Mouse (Mus musculus): Measurements from ENCODE around the gene Rorc. TPM values are rescaled to one million over a fixed set of nuclear protein-coding genes. Genes with fewer than 3 reads are reported as not detected.
A peak's percentile ranks its signal among the peaks of the same experiment; 100 is the strongest.

Rorc gene
- total RNA-seq, 2 experiments from 2014 or later, result 15.8 to 22.8 TPM

GRCm38 (mm10) chr3:94402451-94402850 is 29.9 kb downstream of the Rorc start:
- DNase-seq, result peak; percentile 39
- intact Hi-C loops (cut with DNase I; ENCODE audit: low total_unique reads), result no loop called here

- intact Hi-C loops (cut with DNase I; ENCODE audit: low total_unique reads), result no loop called here
- peak; percentile 41 for DNase-seq
Observed at GRCm38 (mm10) chr3:94404366-94405054, 31.9 kb downstream of the Rorc start.

GRCm38 (mm10) chr3:94405561-94405960 is 33.0 kb downstream of the Rorc start:
- no peak for DNase-seq
- intact Hi-C loops (cut with DNase I; ENCODE audit: low total_unique reads), result no loop called here

GRCm38 (mm10) chr3:94412530-94412929 is 39.9 kb downstream of the Rorc start:
- intact Hi-C loops (cut with DNase I; ENCODE audit: low total_unique reads), result no loop called here
- DNase-seq, result no peak

GRCm38 (mm10) chr3:94413031-94413679 is 40.6 kb downstream of the Rorc start, which contains the start of gene Tdrkh:
Gene Tdrkh (plus strand): TSS chr3:94413273.
- intact Hi-C loops (cut with DNase I; ENCODE audit: low total_unique reads), result no loop called here
- DNase-seq, result peak; percentile 95

- intact Hi-C loops (cut with DNase I; ENCODE audit: low total_unique reads), result no loop called here
- DNase-seq, result no peak
Observed at GRCm38 (mm10) chr3:94430980-94431379, 58.4 kb downstream of the Rorc start.

GRCm38 (mm10) chr3:94434305-94434704 is 61.7 kb downstream of the Rorc start:
- no peak for DNase-seq
- intact Hi-C loops (cut with DNase I; ENCODE audit: low total_unique reads), result no loop called here

GRCm38 (mm10) chr3:94436420-94436819 is 63.8 kb downstream of the Rorc start:
- no peak for DNase-seq
- intact Hi-C loops (cut with DNase I; ENCODE audit: low total_unique reads), result no loop called here

GRCm38 (mm10) chr3:94441182-94441581 is 68.6 kb downstream of the Rorc start:
- intact Hi-C loops (cut with DNase I; ENCODE audit: low total_unique reads), result no loop called here
- no peak for DNase-seq

- peak; percentile 94 for DNase-seq
- intact Hi-C loops (cut with DNase I; ENCODE audit: low total_unique reads), result no loop called here
Observed at GRCm38 (mm10) chr3:94442951-94443596, 70.5 kb downstream of the Rorc start, which contains the start of gene Mrpl9. Gene Mrpl9 (plus strand): TSS chr3:94443318.

- intact Hi-C loops (cut with DNase I; ENCODE audit: low total_unique reads), result no loop called here
Observed at GRCm38 (mm10) chr3:94443597-94443964, 71.0 kb downstream of the Rorc start, which contains the start of gene Oaz3. Gene Oaz3 (minus strand): TSS chr3:94443915.

More at GRCm38 (mm10) chr3:94443597-94443964, 71.0 kb downstream of the Rorc start, which contains the start of gene Oaz3:
- DNase-seq, result no peak

Other genes with a start within 250 kb of the Rorc start
- gene Gm10696, start 194.6 kb upstream of the Rorc start, total RNA-seq (2021), result not detected
- not detected for gene Gm5286, start 176.1 kb upstream of the Rorc start, total RNA-seq (2021)
- not detected for gene Gm4778, start 108.8 kb upstream of the Rorc start, total RNA-seq (2021)
- gene Them4, start 62.7 kb upstream of the Rorc start, total RNA-seq (2021), result 1 to 10 TPM; 6.5 to 6.7 TPM
- under 1 TPM in 1 of 2 experiments, not detected in 1; 0.16 TPM for gene Them5, start 30.7 kb upstream of the Rorc start, total RNA-seq (2021)
- under 1 TPM; 0.18 to 0.31 TPM for gene C2cd4d, start 10.4 kb upstream of the Rorc start, total RNA-seq (2021)
- under 1 TPM; 0.06 to 0.11 TPM for gene Lingo4, start 25.7 kb downstream of the Rorc start, total RNA-seq (2021)
- gene Tdrkh, start 40.5 kb downstream of the Rorc start, total RNA-seq (2021), result 1 to 10 TPM; 3.5 to 4.8 TPM
- gene Mrpl9, start 70.5 kb downstream of the Rorc start, total RNA-seq (2021), result 10 to 100 TPM; 40.4 to 47.1 TPM
- not detected for gene Oaz3, start 71.1 kb downstream of the Rorc start, total RNA-seq (2021)
- not detected for gene Celf3, start 105.5 kb downstream of the Rorc start, total RNA-seq (2021)
- gene Riiad1, start 107.5 kb downstream of the Rorc start, total RNA-seq (2021), result 1 to 10 TPM; 3.0 to 3.8 TPM
- gene Snx27, start 209.9 kb downstream of the Rorc start, total RNA-seq (2021), result 10 to 100 TPM; 23.8 to 25.1 TPM